Mouse (Mus musculus) G1E (cell line): ENCODE measurements around the gene Prdx4.

ENCODE experiments used
- CTCF ChIP-seq: IDR thresholded peaks from 2 replicates; pipeline ENCODE4 v1.5.1; 2012; ENCODE audit warnings: low read depth, low read length, inconsistent platforms, mixed read lengths
- GATA1 ChIP-seq: IDR thresholded peaks from 2 replicates; pipeline ENCODE4 v1.6.1; 2012; ENCODE audit warnings: borderline replicate concordance, low read length, inconsistent platforms, mixed read lengths
- GATA2 ChIP-seq: IDR thresholded peaks from 2 replicates; pipeline ENCODE4 v1.6.1; 2012; ENCODE audit warnings: low read depth, low read length, inconsistent platforms, borderline replicate concordance
- POLR2AphosphoS5 ChIP-seq: IDR thresholded peaks from 2 replicates; pipeline ENCODE4 v1.6.1; 2012; ENCODE audit warnings: low read depth, low read length, inconsistent platforms; ENCODE audit not compliant: insufficient replicate concordance
- TAL1 ChIP-seq: conservative IDR thresholded peaks from 2 replicates; pipeline ENCODE4 v1.6.1; 2012; ENCODE audit warnings: low read depth, low read length, inconsistent platforms, mixed read lengths

- TF ChIP-seq CTCF (no peak), POLR2AphosphoS5 (no peak), GATA1 (no peak), TAL1 (no peak), GATA2 (no peak)
Observed at GRCm38 (mm10) chrX:155306390-155306789, 34.2 kb downstream of the Prdx4 start.
